Mouse (Mus musculus) spleen, adult 2 months (tissue): ENCODE data around the gene Ddx27.

ENCODE experiments used
- CTCF ChIP-seq: fragments of 200-500 bp; IDR thresholded peaks from 2 replicates; pipeline ENCODE4 v1.5.1; 2011; ENCODE audit warnings: mild to moderate bottlenecking, inconsistent platforms; ENCODE audit not compliant: insufficient read depth, insufficient read length, insufficient replicate concordance; ENCODE audit errors: extremely low read depth
- POLR2A ChIP-seq: fragments of 200-500 bp; IDR thresholded peaks from 2 replicates; pipeline ENCODE4 v1.6.1; 2011; ENCODE audit warnings: low read depth, low read length, inconsistent platforms

DNA sequence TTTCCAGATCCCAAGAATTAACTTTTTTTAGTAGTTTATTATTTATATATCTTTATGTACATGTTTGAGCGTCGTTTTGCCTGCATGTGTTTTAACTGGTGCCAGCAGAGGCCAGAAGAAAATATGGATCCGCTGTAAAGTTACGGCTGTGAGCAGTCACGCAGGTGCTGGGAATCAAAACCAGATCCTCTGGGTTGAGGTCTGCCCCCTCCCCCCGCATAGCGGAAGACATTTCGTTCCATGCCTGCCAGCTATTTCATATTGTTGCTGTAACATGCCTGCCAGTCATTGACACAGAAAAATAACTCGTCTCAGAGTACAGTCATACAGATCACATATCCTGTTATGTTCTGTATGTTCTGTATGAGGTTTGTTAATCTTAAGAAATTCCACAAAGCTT lies 13.5 kb upstream of the Ddx27 start:
- no peak for TF ChIP-seq CTCF
- no peak for TF ChIP-seq POLR2A
